Mouse (Mus musculus): ENCODE measurements around the gene Ovca2. TPM values are rescaled to one million over a fixed set of nuclear protein-coding genes. Genes with fewer than 3 reads are reported as not detected.

Ovca2 gene
- polyA plus RNA-seq, 1 experiment from 2014 or later: 24.6 TPM

GRCm38 (mm10) chr11:75192336-75193214, 13.9 kb upstream of the Ovca2 start:
- DNase-seq (ENCODE audit: low spot score) (peak; percentile 78), ATAC-seq (peak; percentile 32)
- 23% methylated on average over 13 of the region's 13 CpGs for WGBS
- Histone ChIP-seq H3K4me1 (ENCODE audit: control insufficient read depth, insufficient read depth, low read length) (peaks cover 26% of the 10 kb centered on the region), H3K4me2 (ENCODE audit: low read length) (peak overlapping the region; percentile 67), H3K36me3 (ENCODE audit: control insufficient read depth, insufficient read depth, low read length) (no peaks in the 10 kb centered on the region), H3K27me3 (replicated peaks; ENCODE audit: control insufficient read depth, insufficient read depth, low read length) (peaks cover 59% of the 10 kb centered on the region), H3K27ac (ENCODE audit: low read depth, low read length) (no peak overlapping the region), H3K9me3 (replicated peaks; ENCODE audit: control insufficient read depth, low read length) (no peaks in the 10 kb centered on the region), H3K4me3 (ENCODE audit: low read depth, low read length) (peak overlapping the region; percentile 44), H3K9ac (ENCODE audit: low read length) (peak overlapping the region; percentile 59; the same call in 1 of the 2 replicates)

GRCm38 (mm10) chr11:75191841-75192240, 13.2 kb upstream of the Ovca2 start:
- Histone ChIP-seq H3K4me3 (ENCODE audit: low read depth, low read length) (no peak overlapping the region), H3K9me3 (replicated peaks; ENCODE audit: control insufficient read depth, low read length) (no peaks in the 10 kb centered on the region), H3K27me3 (replicated peaks; ENCODE audit: control insufficient read depth, insufficient read depth, low read length) (peaks cover 55% of the 10 kb centered on the region), H3K27ac (ENCODE audit: low read depth, low read length) (no peak overlapping the region), H3K36me3 (ENCODE audit: control insufficient read depth, insufficient read depth, low read length) (no peaks in the 10 kb centered on the region), H3K4me1 (ENCODE audit: control insufficient read depth, insufficient read depth, low read length) (peaks cover 26% of the 10 kb centered on the region), H3K4me2 (ENCODE audit: low read length) (no peak overlapping the region), H3K9ac (ENCODE audit: low read length) (no peak overlapping the region)
- 48% methylated on average over 6 of the region's 6 CpGs for WGBS
- ATAC-seq (no peak), DNase-seq (ENCODE audit: low spot score) (no peak)

GRCm38 (mm10) chr11:75190905-75191441, 12.3 kb upstream of the Ovca2 start, which contains the start of gene Dph1:
Gene Dph1 (minus strand): TSS chr11:75191241.
- Histone ChIP-seq H3K4me2 (ENCODE audit: low read length) (peak within 1 kb of the TSS; percentile 88), H3K4me1 (ENCODE audit: control insufficient read depth, insufficient read depth, low read length) (peaks cover 26% of the 10 kb centered on the region), H3K4me3 (ENCODE audit: low read depth, low read length) (peak within 1 kb of the TSS; percentile 81), H3K36me3 (ENCODE audit: control insufficient read depth, insufficient read depth, low read length) (no peaks in the 10 kb centered on the region), H3K27ac (ENCODE audit: low read depth, low read length) (no peak within 1 kb of the TSS), H3K9ac (ENCODE audit: low read length) (peak within 1 kb of the TSS; percentile 68), H3K9me3 (replicated peaks; ENCODE audit: control insufficient read depth, low read length) (no peaks in the 10 kb centered on the region), H3K27me3 (replicated peaks; ENCODE audit: control insufficient read depth, insufficient read depth, low read length) (peaks cover 47% of the 10 kb centered on the region)
- ATAC-seq (no peak), DNase-seq (ENCODE audit: low spot score) (no peak)
- WGBS: 51% methylated on average over 5 of the region's 5 CpGs

DNA sequence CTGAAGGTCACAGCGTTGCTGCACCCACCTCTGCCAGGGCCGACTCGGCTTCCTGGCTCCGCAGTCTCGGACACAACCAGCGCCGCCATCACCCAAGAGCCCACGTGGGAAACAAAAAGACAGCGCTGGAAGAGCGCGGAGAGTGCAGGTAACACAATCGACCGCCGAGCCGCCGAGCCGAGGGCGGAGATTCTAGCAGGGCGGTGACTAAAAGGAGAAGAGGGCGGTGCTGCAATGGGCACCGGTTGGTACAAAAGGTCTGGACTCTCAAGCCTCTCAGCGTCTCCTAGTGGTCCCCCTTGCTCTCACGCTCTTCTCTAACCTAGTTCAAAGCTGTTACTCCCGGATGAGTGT, 11.7 kb upstream of the Ovca2 start:
- Histone ChIP-seq H3K9ac (ENCODE audit: low read length) (peak overlapping the region; percentile 68), H3K4me2 (ENCODE audit: low read length) (peak overlapping the region; percentile 88), H3K9me3 (replicated peaks; ENCODE audit: control insufficient read depth, low read length) (no peaks in the 10 kb centered on the region), H3K36me3 (ENCODE audit: control insufficient read depth, insufficient read depth, low read length) (peaks cover 3% of the 10 kb centered on the region; the same call in 1 of the 2 replicates), H3K4me1 (ENCODE audit: control insufficient read depth, insufficient read depth, low read length) (peaks cover 26% of the 10 kb centered on the region), H3K27me3 (replicated peaks; ENCODE audit: control insufficient read depth, insufficient read depth, low read length) (peaks cover 40% of the 10 kb centered on the region), H3K27ac (ENCODE audit: low read depth, low read length) (no peak overlapping the region), H3K4me3 (ENCODE audit: low read depth, low read length) (peak overlapping the region; percentile 81)
- under 1% methylated on average over 24 of the region's 24 CpGs for WGBS
- DNase-seq (ENCODE audit: low spot score): peak; percentile 94
- ATAC-seq: peak; percentile 88

GRCm38 (mm10) chr11:75189713-75190370, 11.2 kb upstream of the Ovca2 start:
- Histone ChIP-seq H3K4me1 (ENCODE audit: control insufficient read depth, insufficient read depth, low read length) (peaks cover 22% of the 10 kb centered on the region), H3K9me3 (replicated peaks; ENCODE audit: control insufficient read depth, low read length) (no peaks in the 10 kb centered on the region), H3K4me3 (ENCODE audit: low read depth, low read length) (peak overlapping the region; percentile 81), H3K4me2 (ENCODE audit: low read length) (peak overlapping the region; percentile 88), H3K27me3 (replicated peaks; ENCODE audit: control insufficient read depth, insufficient read depth, low read length) (peaks cover 35% of the 10 kb centered on the region), H3K9ac (ENCODE audit: low read length) (peak overlapping the region; percentile 68), H3K36me3 (ENCODE audit: control insufficient read depth, insufficient read depth, low read length) (peaks cover 3% of the 10 kb centered on the region; the same call in 1 of the 2 replicates), H3K27ac (ENCODE audit: low read depth, low read length) (no peak overlapping the region)
- peak; percentile 22 for ATAC-seq
- WGBS: under 1% methylated on average over 22 of the region's 22 CpGs
- DNase-seq (ENCODE audit: low spot score): no peak

DNA sequence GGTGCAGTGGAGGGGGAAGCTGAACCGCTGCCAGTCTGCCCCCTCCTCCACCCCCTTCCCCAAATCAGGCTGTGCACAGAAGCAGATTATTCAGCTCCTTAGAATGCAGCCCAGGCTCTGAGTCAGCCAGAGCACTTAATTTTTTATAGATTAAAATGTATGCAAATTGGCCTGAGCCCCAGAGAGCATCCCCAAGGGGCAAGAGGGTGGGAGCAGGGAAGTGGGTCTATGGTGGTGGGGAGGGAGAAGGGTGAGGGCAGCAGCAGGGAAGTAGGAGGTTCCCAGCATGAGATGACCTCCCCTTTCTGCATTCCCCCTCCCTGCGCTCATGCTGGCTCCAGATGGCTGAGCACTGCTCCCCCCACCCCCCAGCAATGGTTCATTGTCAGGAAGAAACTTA, 6.4 kb upstream of the Ovca2 start:
- H3K4me3 ChIP-seq (ENCODE audit: low read depth, low read length): no peak overlapping the region
- H3K9me3 ChIP-seq (replicated peaks; ENCODE audit: control insufficient read depth, low read length): no peaks in the 10 kb centered on the region
- ATAC-seq (no peak), DNase-seq (ENCODE audit: low spot score) (no peak)
- peaks cover 4% of the 10 kb centered on the region; the same call in 1 of the 2 replicates for H3K4me1 ChIP-seq (ENCODE audit: control insufficient read depth, insufficient read depth, low read length)
- no peak overlapping the region for H3K4me2 ChIP-seq (ENCODE audit: low read length)
- peaks cover 14% of the 10 kb centered on the region for H3K36me3 ChIP-seq (ENCODE audit: control insufficient read depth, insufficient read depth, low read length)
- H3K9ac ChIP-seq (ENCODE audit: low read length): no peak overlapping the region
- H3K27me3 ChIP-seq (replicated peaks; ENCODE audit: control insufficient read depth, insufficient read depth, low read length): no peaks in the 10 kb centered on the region
- WGBS: 67% methylated on average over 2 of the region's 2 CpGs
- H3K27ac ChIP-seq (ENCODE audit: low read depth, low read length): 0 out of 2 replicates have a peak overlapping the region, but pooled peaks have one; percentile 4

DNA sequence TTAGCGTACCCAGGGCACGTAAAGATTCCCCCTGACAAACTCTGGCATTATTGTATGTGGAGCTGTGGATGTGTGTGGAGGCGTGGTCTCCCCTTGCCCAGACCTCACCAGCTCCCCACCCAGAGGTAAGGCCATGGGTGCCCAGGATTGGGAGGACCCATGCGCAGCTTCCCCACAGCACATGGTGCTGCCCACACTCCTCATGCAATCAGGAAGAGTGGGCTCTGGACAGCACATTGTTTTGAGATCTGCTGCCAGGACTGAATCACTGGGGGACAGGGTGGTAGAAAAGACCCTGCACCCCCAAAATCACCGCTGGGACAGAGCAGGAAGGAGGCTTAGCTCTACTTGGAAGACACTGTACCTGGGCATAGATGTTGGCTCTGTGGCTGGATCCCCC, 5.9 kb upstream of the Ovca2 start:
- no peak for ATAC-seq
- Histone ChIP-seq H3K36me3 (ENCODE audit: control insufficient read depth, insufficient read depth, low read length) (peaks cover 14% of the 10 kb centered on the region), H3K4me2 (ENCODE audit: low read length) (no peak overlapping the region), H3K27me3 (replicated peaks; ENCODE audit: control insufficient read depth, insufficient read depth, low read length) (no peaks in the 10 kb centered on the region), H3K27ac (ENCODE audit: low read depth, low read length) (0 out of 2 replicates have a peak overlapping the region, but pooled peaks have one; percentile 4), H3K9ac (ENCODE audit: low read length) (no peak overlapping the region), H3K4me1 (ENCODE audit: control insufficient read depth, insufficient read depth, low read length) (peaks cover 2% of the 10 kb centered on the region; the same call in 1 of the 2 replicates), H3K4me3 (ENCODE audit: low read depth, low read length) (no peak overlapping the region), H3K9me3 (replicated peaks; ENCODE audit: control insufficient read depth, low read length) (no peaks in the 10 kb centered on the region)
- WGBS: 86% methylated on average over 5 of the region's 5 CpGs
- DNase-seq (ENCODE audit: low spot score): no peak

- 82% methylated on average over 2 of the region's 2 CpGs for WGBS
These were observed 5.4 kb upstream of the Ovca2 start for GRCm38 (mm10) chr11:75183917-75184570.

More at GRCm38 (mm10) chr11:75183917-75184570, 5.4 kb upstream of the Ovca2 start:
- H3K27me3 ChIP-seq (replicated peaks; ENCODE audit: control insufficient read depth, insufficient read depth, low read length): no peaks in the 10 kb centered on the region
- H3K4me1 ChIP-seq (ENCODE audit: control insufficient read depth, insufficient read depth, low read length): no peaks in the 10 kb centered on the region
- H3K36me3 ChIP-seq (ENCODE audit: control insufficient read depth, insufficient read depth, low read length): peaks cover 14% of the 10 kb centered on the region
- no peaks in the 10 kb centered on the region for H3K9me3 ChIP-seq (replicated peaks; ENCODE audit: control insufficient read depth, low read length)
- ATAC-seq: no peak
- H3K9ac ChIP-seq (ENCODE audit: low read length): no peak overlapping the region
- DNase-seq (ENCODE audit: low spot score): no peak
- no peak overlapping the region for H3K4me2 ChIP-seq (ENCODE audit: low read length)
- no peak overlapping the region for H3K27ac ChIP-seq (ENCODE audit: low read depth, low read length)
- H3K4me3 ChIP-seq (ENCODE audit: low read depth, low read length): no peak overlapping the region

Data from forebrain, embryonic 14.5 days (tissue).